Mouse (Mus musculus) liver (tissue): ENCODE data around the gene Slc9a1.

ENCODE experiments used
- DNase-seq: peaks from one replicate; pipeline ENCODE4 v3.0.0-alpha.2; 2020; ENCODE audit warnings: mixed read lengths

Gene Slc9a1

GRCm38 (mm10) chr4:133442194-133442593 lies 72.7 kb downstream of the Slc9a1 start:
- DNase-seq, result no peak

GRCm38 (mm10) chr4:133443085-133443484 lies 73.6 kb downstream of the Slc9a1 start:
- DNase-seq, result no peak

- no peak for DNase-seq
These were observed 76.2 kb downstream of the Slc9a1 start for GRCm38 (mm10) chr4:133445727-133446126.

- no peak for DNase-seq
These were observed 77.9 kb downstream of the Slc9a1 start for GRCm38 (mm10) chr4:133447366-133447765.

- DNase-seq, result no peak
These were observed 78.5 kb downstream of the Slc9a1 start for GRCm38 (mm10) chr4:133447967-133448366.

GRCm38 (mm10) chr4:133448708-133449388 lies 79.3 kb downstream of the Slc9a1 start:
- no peak for DNase-seq

GRCm38 (mm10) chr4:133449726-133450125 lies 80.2 kb downstream of the Slc9a1 start:
- peak; percentile 46 for DNase-seq

GRCm38 (mm10) chr4:133451536-133451935 lies 82.0 kb downstream of the Slc9a1 start:
- DNase-seq, result peak; percentile 81

- no peak for DNase-seq
These were observed 82.9 kb downstream of the Slc9a1 start for GRCm38 (mm10) chr4:133452433-133452832.

GRCm38 (mm10) chr4:133458044-133458443 lies 88.5 kb downstream of the Slc9a1 start:
- no peak for DNase-seq

GRCm38 (mm10) chr4:133460006-133460405 lies 90.5 kb downstream of the Slc9a1 start:
- DNase-seq, result no peak

- no peak for DNase-seq
These were observed 91.4 kb downstream of the Slc9a1 start for GRCm38 (mm10) chr4:133460796-133461325.

- DNase-seq, result no peak
These were observed 91.9 kb downstream of the Slc9a1 start for GRCm38 (mm10) chr4:133461362-133461761.

GRCm38 (mm10) chr4:133463184-133463583 lies 93.7 kb downstream of the Slc9a1 start:
- no peak for DNase-seq

- peak; percentile 65 for DNase-seq
These were observed 98.6 kb downstream of the Slc9a1 start for GRCm38 (mm10) chr4:133468080-133468479.

GRCm38 (mm10) chr4:133469122-133469521 lies 99.6 kb downstream of the Slc9a1 start:
- no peak for DNase-seq

- no peak for DNase-seq
These were observed 101.8 kb downstream of the Slc9a1 start for GRCm38 (mm10) chr4:133471135-133471821.
